Mouse (Mus musculus): ENCODE measurements around the gene Epb41l2.

DNA sequence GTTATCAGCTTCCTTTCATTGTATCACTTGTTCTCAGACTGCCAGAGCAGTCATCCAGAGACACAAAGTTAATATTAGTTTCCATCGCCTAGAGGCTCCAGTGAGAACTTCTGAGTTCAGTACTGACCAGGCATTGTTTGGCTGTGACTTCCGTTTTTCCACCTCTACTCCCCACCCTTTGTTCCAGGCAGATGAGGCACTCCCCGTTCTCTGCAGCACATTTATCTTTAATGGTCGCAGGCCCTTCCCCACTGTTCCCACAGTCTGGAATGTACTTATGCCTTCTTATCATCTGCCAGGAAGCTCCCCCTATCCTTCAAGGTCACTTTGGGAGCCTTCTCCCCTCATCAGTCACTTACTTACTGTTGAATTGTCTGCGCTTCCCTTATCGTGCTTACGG, 67.9 kb downstream of the Epb41l2 start:
- TF ChIP-seq CTCF (IDR thresholded peaks at IDR 0.05; ENCODE audit: control insufficient read depth, insufficient read depth, insufficient read length) (no peak), USF1 (IDR thresholded peaks at IDR 0.05; ENCODE audit: low read depth) (no peak), MAX (IDR thresholded peaks at IDR 0.05) (no peak), CEBPB (IDR thresholded peaks at IDR 0.05; ENCODE audit: low read depth) (no peak), MYOD1 (IDR thresholded peaks at IDR 0.05; ENCODE audit: control insufficient read depth, insufficient read length, low read depth) (no peak), MYOG (IDR thresholded peaks at IDR 0.05; ENCODE audit: control insufficient read depth, extremely low read depth, insufficient read length) (no peak), FOSL1 (IDR thresholded peaks at IDR 0.05; ENCODE audit: insufficient read depth, low read length, poor library complexity, severe bottlenecking) (no peak)

Data from C2C12 (cell line).